Mouse (Mus musculus) cerebellum, adult 2 months (tissue): ENCODE results near the gene Tmem121.
"Not testable (repeated sequence)": the region's sequence is repeated elsewhere in the genome, so short reads cannot be mapped to it uniquely, and the experiment has no call there.

Experiments used
- CTCF ChIP-seq: fragments of 200-500 bp; IDR thresholded peaks from 2 replicates; pipeline ENCODE4 v1.5.1; 2011; ENCODE audit warnings: low read depth, mild to moderate bottlenecking, control low read depth, low read length, moderate library complexity, borderline replicate concordance; ENCODE audit not compliant: insufficient read depth
- POLR2A ChIP-seq: fragments of 200-500 bp; IDR thresholded peaks from 2 replicates; pipeline ENCODE4 v1.6.1; 2011; ENCODE audit warnings: low read length, control low read depth, borderline replicate concordance; ENCODE audit not compliant: insufficient read depth

DNA sequence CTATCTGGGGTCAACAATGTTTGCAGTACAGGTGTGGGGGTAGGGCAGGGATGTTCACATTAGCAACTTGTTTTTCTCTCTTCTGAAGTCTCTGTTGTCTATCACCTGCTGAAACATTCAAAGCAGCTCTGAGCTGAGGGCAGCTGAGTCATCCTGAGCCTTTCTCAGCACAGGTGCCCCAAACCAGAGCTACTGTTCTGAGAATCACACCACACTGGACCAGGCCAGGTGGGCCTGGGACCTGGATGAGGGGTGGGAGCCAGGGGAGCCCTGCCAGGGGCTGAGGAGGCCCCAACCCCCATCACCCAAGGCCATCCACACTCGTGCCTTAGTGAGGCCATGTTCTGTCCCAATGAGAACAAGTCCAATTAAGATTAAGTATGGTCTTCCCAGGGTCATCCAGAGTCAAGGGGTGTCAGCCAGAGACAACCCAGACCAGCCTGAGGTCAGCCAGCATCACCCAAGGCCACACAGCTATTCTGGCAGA lies 46.6 kb downstream of the Tmem121 start:
- TF ChIP-seq CTCF, POLR2A: not testable (repeated sequence)
